Mouse (Mus musculus) lung, postnatal 4 days (tissue): ENCODE data around the gene Agbl4.

ENCODE experiments used
- DNase-seq, 2 experiments: peaks; one replicate each; pipeline ENCODE4 v3.0.0; 2021

Agbl4 gene

GRCm38 (mm10) chr4:111451283-111451918 lies 1053.9 kb downstream of the Agbl4 start:
- peak; percentile 32 to 50 for DNase-seq

GRCm38 (mm10) chr4:111452192-111452591 lies 1054.7 kb downstream of the Agbl4 start:
- DNase-seq, result no peak

- peak; percentile 39 to 64 for DNase-seq
Measured at GRCm38 (mm10) chr4:111453275-111453674, 1055.8 kb downstream of the Agbl4 start.

- DNase-seq, result no peak
Measured at GRCm38 (mm10) chr4:111455621-111456020, 1058.2 kb downstream of the Agbl4 start.

GRCm38 (mm10) chr4:111457568-111457967 lies 1060.1 kb downstream of the Agbl4 start:
- DNase-seq, result no peak

- peak; percentile 36 to 54 for DNase-seq
Measured at GRCm38 (mm10) chr4:111467293-111467773, 1069.9 kb downstream of the Agbl4 start.

GRCm38 (mm10) chr4:111467796-111468195 lies 1070.3 kb downstream of the Agbl4 start:
- DNase-seq, result no peak

GRCm38 (mm10) chr4:111469847-111470246 lies 1072.4 kb downstream of the Agbl4 start:
- no peak for DNase-seq

- no peak for DNase-seq
Measured at GRCm38 (mm10) chr4:111471726-111472125, 1074.3 kb downstream of the Agbl4 start.

GRCm38 (mm10) chr4:111472511-111472910 lies 1075.0 kb downstream of the Agbl4 start:
- no peak for DNase-seq

GRCm38 (mm10) chr4:111473014-111473413 lies 1075.6 kb downstream of the Agbl4 start:
- peak; percentile 56 to 76 for DNase-seq

- no peak for DNase-seq
Measured at GRCm38 (mm10) chr4:111475374-111475971, 1078.0 kb downstream of the Agbl4 start.

GRCm38 (mm10) chr4:111477507-111477906 lies 1080.0 kb downstream of the Agbl4 start:
- DNase-seq, result no peak

- no peak for DNase-seq
Measured at GRCm38 (mm10) chr4:111483499-111483898, 1086.0 kb downstream of the Agbl4 start.

- peak; percentile 13 to 62 for DNase-seq
Measured at GRCm38 (mm10) chr4:111485189-111485588, 1087.7 kb downstream of the Agbl4 start.

- no peak for DNase-seq
Measured at GRCm38 (mm10) chr4:111486187-111486586, 1088.7 kb downstream of the Agbl4 start.

GRCm38 (mm10) chr4:111487233-111487843 lies 1089.9 kb downstream of the Agbl4 start:
- no peak for DNase-seq

- DNase-seq, result peak in 1 of 2 experiments; percentile 18
Measured at GRCm38 (mm10) chr4:111493750-111494404, 1096.4 kb downstream of the Agbl4 start.

- peak; percentile 49 to 75 for DNase-seq
Measured at GRCm38 (mm10) chr4:111495949-111496348, 1098.5 kb downstream of the Agbl4 start.

GRCm38 (mm10) chr4:111498751-111499150 lies 1101.3 kb downstream of the Agbl4 start:
- DNase-seq, result no peak

GRCm38 (mm10) chr4:111501441-111501840 lies 1104.0 kb downstream of the Agbl4 start:
- no peak for DNase-seq

GRCm38 (mm10) chr4:111502965-111503727 lies 1105.7 kb downstream of the Agbl4 start:
- DNase-seq, result no peak

- DNase-seq, result no peak
Measured at GRCm38 (mm10) chr4:111504952-111505351, 1107.5 kb downstream of the Agbl4 start.
